Comparison of ENCODE assay signal across 8 mouse cellular contexts in the genomic region with DNA sequence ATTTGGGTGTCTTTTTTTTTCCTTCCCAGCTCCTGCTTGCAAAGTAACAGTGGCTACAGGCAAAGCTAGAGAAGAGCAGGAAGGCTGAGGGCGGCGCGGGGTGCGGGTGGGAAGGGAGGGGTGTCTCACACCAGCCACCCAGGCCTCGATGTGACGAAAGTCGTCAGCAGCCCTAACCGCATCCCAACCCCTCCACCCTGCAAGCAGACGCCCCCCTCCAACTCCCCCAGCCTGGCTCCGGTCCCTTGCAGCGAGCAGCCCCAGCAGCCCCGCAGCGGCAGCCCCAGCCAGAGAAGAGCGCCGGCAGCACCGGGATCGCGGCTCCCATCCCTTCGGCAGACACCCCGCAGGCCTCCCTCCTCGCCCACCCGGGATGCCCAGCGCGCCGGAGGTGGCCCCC. TPM values are rescaled to one million over a fixed set of nuclear protein-coding genes. Genes with fewer than 3 reads are reported as not detected.
DNase-seq lines count a peak whose midpoint lies in the region; ATAC-seq lines count a peak whose summit lies in the region.

No protein-coding gene starts in this region.

- no peak for ATAC-seq in erythroblast, adult 5-6 weeks (replicated peaks; ENCODE audit: low FRiP score, poor library complexity, severe bottlenecking)
- ATAC-seq in intestine, embryonic 14.5 days (replicated peaks; ENCODE audit: low FRiP score, low TSS enrichment, low read depth) = peak; percentile 0; the same call in 1 of the 2 replicates
- ATAC-seq in limb, embryonic 11.5 days (ENCODE audit: insufficient number of reproducible peaks, low FRiP score, low TSS enrichment, low read depth) = no peak
- peak; percentile 44 for ATAC-seq in midbrain, embryonic 14.5 days (ENCODE audit: low FRiP score, low TSS enrichment)

- H3K9ac ChIP-seq in intestine, embryonic 14.5 days (ENCODE audit: low read length) = peak overlapping the region; percentile 86
- peak overlapping the region; percentile 83 for H3K9ac ChIP-seq in limb, embryonic 11.5 days (ENCODE audit: low read length)
- H3K9ac ChIP-seq in midbrain, embryonic 14.5 days (replicated peaks; ENCODE audit: low read length) = peak overlapping the region; percentile 97

- peaks cover 65% of the 10 kb centered on the region for H3K27me3 ChIP-seq in erythroblast, embryonic 14.5 days (ENCODE audit: control insufficient read depth)
- no peaks in the 10 kb centered on the region for H3K27me3 ChIP-seq in intestine, embryonic 14.5 days (replicated peaks; ENCODE audit: control insufficient read depth, insufficient read depth, low read length)
- 0 out of 2 replicates have a peak, but pooled peaks cover 2% of the 10 kb centered on the region for H3K27me3 ChIP-seq in limb, embryonic 11.5 days (ENCODE audit: control insufficient read depth, insufficient read depth, low read length)
- no peaks in the 10 kb centered on the region for H3K27me3 ChIP-seq in midbrain, embryonic 14.5 days (ENCODE audit: control insufficient read depth, insufficient read depth, low read length)
- H3K27me3 ChIP-seq in splenic B cell, adult 2 months (ENCODE audit: control insufficient read depth, insufficient read depth, low read length, poor library complexity, severe bottlenecking) = no peaks in the 10 kb centered on the region

- H3K4me2 ChIP-seq in intestine, embryonic 14.5 days (ENCODE audit: low read length) = peak overlapping the region; percentile 57
- peak overlapping the region; percentile 90 for H3K4me2 ChIP-seq in limb, embryonic 11.5 days (ENCODE audit: low read depth, severe bottlenecking)
- peak overlapping the region; percentile 83 for H3K4me2 ChIP-seq in midbrain, embryonic 14.5 days (ENCODE audit: low read length)

- H3K4me1 ChIP-seq in erythroblast, embryonic 14.5 days (ENCODE audit: control insufficient read depth) = peaks cover 15% of the 10 kb centered on the region
- peaks cover 1% of the 10 kb centered on the region; the same call in 1 of the 2 replicates for H3K4me1 ChIP-seq in brown adipose tissue, adult 24 weeks (ENCODE audit: control insufficient read depth, insufficient read depth, insufficient read length, low read length)
- peaks cover 32% of the 10 kb centered on the region for H3K4me1 ChIP-seq in intestine, embryonic 14.5 days (replicated peaks; ENCODE audit: control insufficient read depth, insufficient read depth, low read length)
- H3K4me1 ChIP-seq in limb, embryonic 11.5 days (ENCODE audit: control insufficient read depth, insufficient read depth, low read length) = peaks cover 17% of the 10 kb centered on the region
- peaks cover 44% of the 10 kb centered on the region for H3K4me1 ChIP-seq in midbrain, embryonic 14.5 days (ENCODE audit: control insufficient read depth, insufficient read depth, low read length)

- no peak overlapping the region for H3K27ac ChIP-seq in brown adipose tissue, adult 24 weeks (replicated peaks; ENCODE audit: low read depth, low read length)
- peak overlapping the region; percentile 88 for H3K27ac ChIP-seq in intestine, embryonic 14.5 days (ENCODE audit: low read depth)
- 0 out of 2 replicates have a peak overlapping the region, but pooled peaks have one; percentile 36 for H3K27ac ChIP-seq in limb, embryonic 11.5 days (replicated peaks; ENCODE audit: low read depth, low read length)
- peak overlapping the region; percentile 99 for H3K27ac ChIP-seq in midbrain, embryonic 14.5 days (replicated peaks; ENCODE audit: low read depth, low read length)

- H3K4me3 ChIP-seq in erythroblast, embryonic 14.5 days (replicated peaks) = peak overlapping the region; percentile 54
- peak overlapping the region; percentile 67 for H3K4me3 ChIP-seq in brown adipose tissue, adult 24 weeks (ENCODE audit: insufficient read depth, low read depth, low read length)
- H3K4me3 ChIP-seq in intestine, embryonic 14.5 days (ENCODE audit: low read depth, low read length) = peak overlapping the region; percentile 79
- peak overlapping the region; percentile 80 for H3K4me3 ChIP-seq in limb, embryonic 11.5 days (ENCODE audit: low read depth, low read length)
- H3K4me3 ChIP-seq in midbrain, embryonic 14.5 days (replicated peaks; ENCODE audit: low read depth, low read length) = peak overlapping the region; percentile 94

- H3K9me3 ChIP-seq in erythroblast, embryonic 14.5 days (ENCODE audit: control insufficient read depth, low read length) = no peaks in the 10 kb centered on the region
- H3K9me3 ChIP-seq in intestine, embryonic 14.5 days (ENCODE audit: control insufficient read depth, low read length) = no peaks in the 10 kb centered on the region
- no peaks in the 10 kb centered on the region for H3K9me3 ChIP-seq in limb, embryonic 11.5 days (ENCODE audit: control insufficient read depth, low read length)
- no peaks in the 10 kb centered on the region for H3K9me3 ChIP-seq in midbrain, embryonic 14.5 days (ENCODE audit: control insufficient read depth, low read length)

- peak; percentile 47 to 52 for DNase-seq in frontal cortex, postnatal 36 days (ENCODE audit: low spot score in 2 of 2)
- peak; percentile 84 for DNase-seq in intestine, embryonic 14.5 days (ENCODE audit: low spot score)
- DNase-seq in limb, embryonic 11.5 days (ENCODE audit: low spot score) = no peak
- DNase-seq in midbrain, embryonic 14.5 days = peak; percentile 75
- DNase-seq in splenic B cell, adult 2 months (ENCODE audit: low read depth, low spot score) = peak; percentile 4

- no peaks in the 10 kb centered on the region for H3K36me3 ChIP-seq in erythroblast, embryonic 14.5 days (ENCODE audit: control insufficient read depth)
- no peaks in the 10 kb centered on the region for H3K36me3 ChIP-seq in intestine, embryonic 14.5 days (ENCODE audit: control insufficient read depth, insufficient read depth, low read length)
- no peaks in the 10 kb centered on the region for H3K36me3 ChIP-seq in limb, embryonic 11.5 days (ENCODE audit: control insufficient read depth, insufficient read depth, low read length)
- no peaks in the 10 kb centered on the region for H3K36me3 ChIP-seq in midbrain, embryonic 14.5 days (ENCODE audit: control insufficient read depth, insufficient read depth, low read length)
- H3K36me3 ChIP-seq in splenic B cell, adult 2 months (ENCODE audit: control insufficient read depth, insufficient read depth, low read length, poor library complexity, severe bottlenecking) = no peaks in the 10 kb centered on the region

- under 1% methylated on average over 23 of the region's 25 CpGs for WGBS in intestine, embryonic 14.5 days
- WGBS in limb, embryonic 11.5 days = 2% methylated on average over 11 of the region's 25 CpGs
- under 1% methylated on average over 25 of the region's 25 CpGs for WGBS in midbrain, embryonic 14.5 days

RNA-seq across cellular contexts. Expression of a gene that starts 0.4 kb away (rescaled TPM):
- polyA plus RNA-seq in erythroblast, embryonic 14.5 days (2012) = 0.01 TPM in 2 replicates
- 0.84 and 9.0 TPM in 2 replicates for total RNA-seq in erythroblast, adult 5-6 weeks (2015; ENCODE audit: low replicate concordance)
- 1.4 and 9.0 TPM in 2 replicates for total RNA-seq in erythroblast, adult 5-6 weeks (2017; ENCODE audit: low replicate concordance)
- 4.4 and 6.1 TPM in 2 replicates for polyA plus RNA-seq in brown adipose tissue, adult 24 weeks (2012; ENCODE audit: insufficient read depth, insufficient read length, missing spikeins)
- polyA plus RNA-seq in intestine, embryonic 14.5 days (2014; fragmentation: Nextera tagmentation; extraction: Ambion mirVana) = 27.3 and 27.7 TPM in 2 replicates
- polyA plus RNA-seq in limb, embryonic 11.5 days (2014; fragmentation: Nextera tagmentation; extraction: Ambion mirVana) = 18.6 and 21.1 TPM in 2 replicates
- polyA plus RNA-seq in midbrain, embryonic 14.5 days (2014; fragmentation: Nextera tagmentation; extraction: Ambion mirVana) = 26.7 and 27.8 TPM in 2 replicates

Comparison
In these comparisons a context has a peak if more than half of its experiments do, and no peak if none do; other contexts are left out.
1. ATAC-seq: peak in intestine, embryonic 14.5 days (single experiment) and midbrain, embryonic 14.5 days (single experiment); none in erythroblast, adult 5-6 weeks (single experiment) and limb, embryonic 11.5 days (single experiment).
2. Peak in every context shown above with its lines, with median percentiles within 50 percentile points of each other: H3K4me3 ChIP-seq, H3K4me2 ChIP-seq and H3K9ac ChIP-seq.